Mouse (Mus musculus) CH12F3 (cell line): ENCODE measurements around the gene Ildr2.

Experiments
- in situ Hi-C: fragments of 300-500 bp; cut with MboI; formaldehyde crosslinking; loops from 2 replicates; pipeline ENCODE4 v1.14.3; 2020; ENCODE audit warnings: low sequenced_read_pairs

The Ildr2 gene

GRCm38 (mm10) chr1:166339110-166339509, 85.2 kb downstream of the Ildr2 start:
- in situ Hi-C loops = loop anchor here (25.0 kb wide), 1 partner anchor 552 kb away; the partner anchor contains the start of gene Cd247

- in situ Hi-C loops = loop anchor here (25.0 kb wide), 1 partner anchor 555 kb away; the partner anchor contains the start of gene Cd247
Observed at GRCm38 (mm10) chr1:166342060-166342459, 88.1 kb downstream of the Ildr2 start.

GRCm38 (mm10) chr1:166342539-166342938, 88.6 kb downstream of the Ildr2 start:
- in situ Hi-C loops = loop anchor here (25.0 kb wide), 1 partner anchor 555 kb away; the partner anchor contains the start of gene Cd247

- in situ Hi-C loops = loop anchor here (25.0 kb wide), 1 partner anchor 556 kb away; the partner anchor contains the start of gene Cd247
Observed at GRCm38 (mm10) chr1:166343586-166343985, 89.6 kb downstream of the Ildr2 start.

- in situ Hi-C loops = loop anchor here (25.0 kb wide), 1 partner anchor 557 kb away; the partner anchor contains the start of gene Cd247
Observed at GRCm38 (mm10) chr1:166344300-166345077, 90.5 kb downstream of the Ildr2 start.

- in situ Hi-C loops = loop anchor here (25.0 kb wide), 1 partner anchor 558 kb away; the partner anchor contains the start of gene Cd247
Observed at GRCm38 (mm10) chr1:166345602-166346001, 91.7 kb downstream of the Ildr2 start.

GRCm38 (mm10) chr1:166346906-166347305, 93.0 kb downstream of the Ildr2 start:
- in situ Hi-C loops = loop anchor here (25.0 kb wide), 1 partner anchor 560 kb away; the partner anchor contains the start of gene Cd247

GRCm38 (mm10) chr1:166349341-166349740, 95.4 kb downstream of the Ildr2 start:
- in situ Hi-C loops = loop anchor here (25.0 kb wide), 1 partner anchor 562 kb away; the partner anchor contains the start of gene Cd247

GRCm38 (mm10) chr1:166349751-166350150, 95.8 kb downstream of the Ildr2 start:
- in situ Hi-C loops = loop anchor here (25.0 kb wide), 1 partner anchor 562 kb away; the partner anchor contains the start of gene Cd247

- in situ Hi-C loops = no loop called here
Observed at GRCm38 (mm10) chr1:166360157-166360855, 106.4 kb downstream of the Ildr2 start.

- in situ Hi-C loops = no loop called here
Observed at GRCm38 (mm10) chr1:166360896-166361295, 107.0 kb downstream of the Ildr2 start.

- in situ Hi-C loops = no loop called here
Observed at GRCm38 (mm10) chr1:166361842-166362241, 107.9 kb downstream of the Ildr2 start.

- in situ Hi-C loops = no loop called here
Observed at GRCm38 (mm10) chr1:166362659-166363058, 108.7 kb downstream of the Ildr2 start.

- in situ Hi-C loops = no loop called here
Observed at GRCm38 (mm10) chr1:166363122-166363521, 109.2 kb downstream of the Ildr2 start.
